Mouse (Mus musculus) CH12.LX (cell line): ENCODE measurements around the gene Rprd1b. TPM values are rescaled to one million over a fixed set of nuclear protein-coding genes. Genes with fewer than 3 reads are reported as not detected.

Experiments
- DNase-seq: peaks from one replicate; pipeline ENCODE4 v3.0.0-alpha.2; 2013; ENCODE audit errors: extremely low read depth
- H3K27ac ChIP-seq: 2 replicates; pipeline ENCODE4 v1.5.1; 2012; ENCODE audit warnings: low read depth, mild to moderate bottlenecking, control low read depth, moderate library complexity; ENCODE audit not compliant: insufficient read depth
- H3K27me3 ChIP-seq: replicated peaks from 2 replicates; pipeline ENCODE3; 2012; ENCODE audit warnings: inconsistent platforms
- H3K36me3 ChIP-seq, 2 experiments: replicated peaks in 1 of 2; 2 replicates each; pipeline versions ENCODE3 to v1.6.1; 2012; ENCODE audit warnings: inconsistent platforms in 1 of 2, low read length in 1 of 2, mild to moderate bottlenecking in 1 of 2, mixed read lengths in 1 of 2, moderate library complexity in 1 of 2; ENCODE audit not compliant: control insufficient read depth in 1 of 2, insufficient read depth in 1 of 2
- H3K4me1 ChIP-seq, 2 experiments: 2 replicates each; pipeline ENCODE4 v1.6.1; 2012; ENCODE audit warnings: inconsistent platforms in 1 of 2, moderate library complexity in 1 of 2; ENCODE audit not compliant: insufficient read depth in 2 of 2, control insufficient read depth in 1 of 2
- H3K4me2 ChIP-seq: 2 replicates; pipeline ENCODE4 v1.6.1; 2012; ENCODE audit warnings: low read depth, mild to moderate bottlenecking, control low read depth; ENCODE audit not compliant: poor library complexity, insufficient read depth, severe bottlenecking
- H3K4me3 ChIP-seq, 3 experiments: fragments of 150-350 bp in 1 of 3; sonication (generic) in 1 of 3; replicated peaks in 1 of 3; 2 replicates each; pipeline versions ENCODE3 to v1.5.1; 2011 to 2012; ENCODE audit warnings: low read depth in 2 of 3, low read length in 2 of 3, mild to moderate bottlenecking in 2 of 3, moderate library complexity in 2 of 3, control low read depth in 1 of 3, improper control_type of control experiment in 1 of 3, inconsistent platforms in 1 of 3, mixed read lengths in 1 of 3; ENCODE audit not compliant: poor library complexity in 1 of 3
- H3K79me2 ChIP-seq: replicated peaks from 2 replicates; pipeline ENCODE4 v1.6.1; 2012; ENCODE audit warnings: mild to moderate bottlenecking, moderate library complexity; ENCODE audit not compliant: control insufficient read depth, poor library complexity, insufficient read depth, severe bottlenecking; ENCODE audit errors: extremely low read depth
- H3K9ac ChIP-seq: 2 replicates; pipeline ENCODE4 v1.6.1; 2012; ENCODE audit warnings: low read depth, mild to moderate bottlenecking, control low read depth, moderate library complexity; ENCODE audit not compliant: insufficient read depth
- H3K9me3 ChIP-seq: replicated peaks from 2 replicates; pipeline ENCODE3; 2012; ENCODE audit warnings: low read length, inconsistent platforms, mixed read lengths
- BHLHE40 ChIP-seq: IDR thresholded peaks from 2 replicates; pipeline ENCODE4 v1.6.1; 2011; ENCODE audit warnings: mild to moderate bottlenecking, low read depth, low read length, improper control_type of control experiment
- CHD2 ChIP-seq: IDR thresholded peaks from 2 replicates; pipeline ENCODE4 v1.6.1; 2011; ENCODE audit warnings: low read length, improper control_type of control experiment
- E2F4 ChIP-seq: IDR thresholded peaks from 2 replicates; pipeline ENCODE4 v1.6.1; 2011; ENCODE audit warnings: low read depth, low read length, improper control_type of control experiment; ENCODE audit not compliant: insufficient replicate concordance
- EP300 ChIP-seq: IDR thresholded peaks from 2 replicates; pipeline ENCODE4 v1.6.1; 2011; ENCODE audit warnings: low read length, improper control_type of control experiment
- JUND ChIP-seq: conservative IDR thresholded peaks from 2 replicates; pipeline ENCODE4 v1.6.1; 2011; ENCODE audit warnings: low read depth, low read length, improper control_type of control experiment
- MEF2A ChIP-seq: IDR thresholded peaks from 2 replicates; pipeline ENCODE4 v1.6.1; 2014; ENCODE audit warnings: low read depth, mild to moderate bottlenecking, inconsistent platforms, low read length, improper control_type of control experiment, borderline replicate concordance
- MYC ChIP-seq: IDR thresholded peaks from 2 replicates; pipeline ENCODE4 v1.6.1; 2011; ENCODE audit warnings: low read depth, mild to moderate bottlenecking, improper control_type of control experiment, low read length
- NRF1 ChIP-seq: IDR thresholded peaks from 2 replicates; pipeline ENCODE4 v1.6.1; 2014; ENCODE audit warnings: low read depth, mild to moderate bottlenecking, inconsistent platforms, low read length, improper control_type of control experiment, moderate library complexity
- PAX5 ChIP-seq: IDR thresholded peaks from 2 replicates; pipeline ENCODE4 v1.6.1; 2012; ENCODE audit warnings: low read length, inconsistent platforms, mixed read lengths
- POLR2AphosphoS2 ChIP-seq: IDR thresholded peaks from 2 replicates; pipeline ENCODE4 v1.6.1; 2011; ENCODE audit warnings: low read depth, low read length, improper control_type of control experiment
- SIN3A ChIP-seq: IDR thresholded peaks from 2 replicates; pipeline ENCODE4 v1.6.1; 2012; ENCODE audit warnings: low read length, improper control_type of control experiment, inconsistent platforms
- USF2 ChIP-seq: conservative IDR thresholded peaks from 2 replicates; pipeline ENCODE4 v1.6.1; 2011; ENCODE audit warnings: low read depth, low read length, improper control_type of control experiment
- ZC3H11A ChIP-seq: IDR thresholded peaks from 2 replicates; pipeline ENCODE4 v1.6.1; 2012; ENCODE audit warnings: low read depth, mild to moderate bottlenecking, inconsistent platforms, low read length, improper control_type of control experiment
- ZKSCAN1 ChIP-seq: IDR thresholded peaks from 2 replicates; pipeline ENCODE4 v1.6.1; 2012; ENCODE audit warnings: low read depth, inconsistent platforms, low read length, improper control_type of control experiment, borderline replicate concordance
- dilution Hi-C: fragments of 300-500 bp; cut with MboI; formaldehyde crosslinking; loops from 2 replicates; pipeline ENCODE4 v1.14.3; 2020; ENCODE audit warnings: low sequenced_read_pairs; ENCODE audit not compliant: extremely low pct_unique_long_range_greater_than_20kb, extremely low pct_ligation_motif_present
- in situ Hi-C: fragments of 300-500 bp; cut with MboI; formaldehyde crosslinking; loops from 3 replicates; pipeline ENCODE4 v1.14.3; 2019; ENCODE audit warnings: low sequenced_read_pairs, low pct_ligation_motif_present, low pct_unique_long_range_greater_than_20kb, mixed read lengths
- polyA plus RNA-seq: library from polyadenylated mRNA; unstranded; fragments of >175 nt; gene quantifications from 2 replicates; pipeline ENCODE4 v1.2.1, GENCODE M21; 2012; ENCODE audit warnings: low read depth; ENCODE audit not compliant: insufficient read length
- total RNA-seq, 2 experiments: library from RNA; depleted of rRNA; stranded (reverse); fragments of 300-350 nt in 1 of 2; fragments of >200 nt in 1 of 2; gene quantifications; 2 replicates each; pipeline ENCODE4 v1.2.3; 2012 to 2014

Gene Rprd1b
- total and polyA plus RNA-seq, 3 experiments = 11.8 to 33.1 (median 16.4) TPM

DNA sequence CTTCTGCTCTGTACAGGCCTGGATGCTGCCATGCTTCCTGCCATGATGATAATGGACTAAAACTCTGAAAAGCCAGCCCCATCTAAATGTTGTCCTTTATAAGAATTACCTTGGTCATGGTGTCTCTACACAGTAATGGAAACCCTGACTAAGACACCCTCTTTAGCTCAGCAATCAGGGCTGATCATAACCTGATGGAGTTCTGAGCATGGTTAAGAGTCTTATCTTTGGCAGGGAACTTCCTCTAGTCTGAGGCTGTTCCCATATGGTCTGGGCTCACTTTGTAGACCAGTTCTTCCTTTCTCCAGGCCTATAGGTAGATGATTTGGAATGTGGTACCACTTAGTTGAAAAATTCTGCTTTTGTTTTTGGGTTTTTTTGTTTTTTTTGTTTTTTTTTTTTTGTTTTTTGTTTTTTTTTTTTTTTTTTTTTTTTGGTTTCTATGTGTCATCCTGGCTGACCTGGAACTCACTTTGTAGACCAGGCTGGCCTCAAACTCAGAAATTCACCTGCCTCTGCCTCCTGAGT lies 40.2 kb downstream of the Rprd1b start:
- dilution Hi-C loops (no loop called here), in situ Hi-C loops (no loop called here)
- Histone ChIP-seq H3K27me3 (no peaks in the 10 kb centered on the region), H3K9me3 (no peaks in the 10 kb centered on the region), H3K36me3 (peaks cover 36 to 73% of the 10 kb centered on the region in 2 experiments), H3K27ac (no peak overlapping the region), H3K79me2 (no peaks in the 10 kb centered on the region), H3K9ac (no peak overlapping the region), H3K4me2 (no peak overlapping the region), H3K4me1 (peaks cover 4 to 61% of the 10 kb centered on the region in 2 experiments; a peak in 2 of 4 replicates), H3K4me3 (no peak overlapping the region)
- DNase-seq = no peak
- TF ChIP-seq CHD2 (no peak), ZC3H11A (no peak), SIN3A (no peak), NRF1 (no peak), ZKSCAN1 (no peak), BHLHE40 (no peak), POLR2AphosphoS2 (no peak), JUND (no peak)

DNA sequence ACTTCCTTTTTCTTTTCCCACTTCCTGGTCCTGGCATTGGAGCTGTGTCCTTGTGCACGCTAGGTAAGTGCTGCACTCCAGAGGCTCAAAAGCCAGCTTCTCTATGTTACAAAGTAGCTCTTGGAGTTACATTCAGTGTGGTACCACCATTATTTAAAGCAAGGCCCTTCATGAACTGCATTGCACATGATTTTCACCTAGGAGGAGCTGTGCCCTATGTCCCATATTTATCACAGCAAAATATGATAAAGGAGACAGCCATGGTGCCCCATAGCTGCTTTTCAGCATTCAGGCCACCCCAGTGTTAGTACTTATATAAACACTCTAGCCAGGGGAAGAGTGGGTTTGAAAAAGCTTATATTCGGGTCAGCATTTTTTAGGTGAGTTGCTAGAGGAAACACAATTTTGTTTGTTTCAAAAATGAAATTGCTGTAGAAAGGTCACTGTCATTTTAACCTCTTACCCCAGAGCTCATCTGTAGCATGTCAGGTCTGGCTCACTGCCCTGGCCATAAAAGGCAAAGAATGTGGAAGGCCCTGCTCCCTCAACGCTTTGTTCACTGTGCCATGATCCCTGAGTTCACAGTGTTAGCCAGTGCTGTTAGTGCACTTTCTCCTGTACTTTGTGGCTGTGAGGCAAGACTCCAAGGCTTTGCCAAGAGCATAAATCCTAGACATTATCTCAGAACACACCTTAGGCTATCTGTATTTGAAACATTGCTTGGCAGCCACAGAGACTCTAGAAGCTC lies 42.8 kb downstream of the Rprd1b start:
- dilution Hi-C loops = no loop called here
- no peak overlapping the region for H3K4me2 ChIP-seq
- no peaks in the 10 kb centered on the region for H3K9me3 ChIP-seq
- H3K9ac ChIP-seq = no peak overlapping the region
- no peak for TF ChIP-seq MYC
- TF ChIP-seq EP300 = no peak
- no peak for TF ChIP-seq USF2
- TF ChIP-seq E2F4 = no peak
- no peak for TF ChIP-seq PAX5
- no peak for TF ChIP-seq MEF2A
- no peak for TF ChIP-seq ZC3H11A
- no peaks in the 10 kb centered on the region for H3K27me3 ChIP-seq
- in situ Hi-C loops = no loop called here
- peaks cover 4 to 43% of the 10 kb centered on the region in 2 experiments; a peak in 2 of 4 replicates for H3K4me1 ChIP-seq
- no peak overlapping the region for H3K27ac ChIP-seq
- no peaks in the 10 kb centered on the region for H3K79me2 ChIP-seq
- H3K4me3 ChIP-seq = no peak overlapping the region
- peaks cover 36 to 76% of the 10 kb centered on the region in 2 experiments for H3K36me3 ChIP-seq
- no peak for DNase-seq
